Mouse (Mus musculus) small intestine, adult 2 months (tissue): Measurements from ENCODE around the gene BC024978.

Source experiments
- CTCF ChIP-seq: fragments of 200-500 bp; IDR thresholded peaks from 2 replicates; pipeline ENCODE4 v1.5.1; 2012; ENCODE audit warnings: low read depth, mild to moderate bottlenecking, control low read depth, inconsistent platforms, low read length, moderate library complexity, mixed read lengths; ENCODE audit not compliant: insufficient replicate concordance, insufficient read length; ENCODE audit errors: extremely low read depth
- POLR2A ChIP-seq: fragments of 200-500 bp; IDR thresholded peaks from 2 replicates; pipeline ENCODE4 v1.6.1; 2012; ENCODE audit warnings: low read depth, mild to moderate bottlenecking, control low read depth, inconsistent platforms, low read length, moderate library complexity

DNA sequence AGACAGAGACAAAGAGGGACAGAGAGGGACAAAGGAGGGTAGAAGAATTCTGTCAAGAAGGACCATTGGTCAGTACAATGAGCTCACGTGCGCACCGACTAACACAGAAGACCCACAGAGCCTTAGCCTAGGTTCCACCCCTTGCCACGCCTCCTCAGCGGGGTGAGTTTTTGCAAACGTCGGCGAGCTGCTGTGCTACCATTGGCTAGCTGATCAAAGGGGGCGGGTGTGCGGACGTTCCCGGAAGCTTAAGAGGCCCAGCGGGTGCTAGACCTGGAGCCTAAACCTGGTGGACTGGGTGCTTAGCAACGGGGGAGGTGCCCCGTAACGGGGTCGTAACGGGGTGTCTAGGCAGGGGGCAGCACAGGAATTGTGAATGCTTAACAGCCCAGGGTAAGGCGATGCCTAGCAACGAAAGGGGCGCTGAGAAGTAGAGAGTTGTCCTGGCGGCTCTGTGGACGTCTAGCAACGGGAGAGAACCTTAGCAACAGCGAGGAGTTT is 37.2 kb downstream of the BC024978 start, which contains the start of gene Coq8b:
- TF ChIP-seq CTCF = no peak
- TF ChIP-seq POLR2A = peak; percentile 63
